Mouse (Mus musculus): ENCODE measurements around the gene Ano5.

Ano5 gene

GRCm38 (mm10) chr7:51510671-51511651 is at the start of gene Ano5:
Gene Ano5 (plus strand): TSS chr7:51511029.
- no peak for DNase-seq (ENCODE audit: low spot score in 2 of 2)

DNA sequence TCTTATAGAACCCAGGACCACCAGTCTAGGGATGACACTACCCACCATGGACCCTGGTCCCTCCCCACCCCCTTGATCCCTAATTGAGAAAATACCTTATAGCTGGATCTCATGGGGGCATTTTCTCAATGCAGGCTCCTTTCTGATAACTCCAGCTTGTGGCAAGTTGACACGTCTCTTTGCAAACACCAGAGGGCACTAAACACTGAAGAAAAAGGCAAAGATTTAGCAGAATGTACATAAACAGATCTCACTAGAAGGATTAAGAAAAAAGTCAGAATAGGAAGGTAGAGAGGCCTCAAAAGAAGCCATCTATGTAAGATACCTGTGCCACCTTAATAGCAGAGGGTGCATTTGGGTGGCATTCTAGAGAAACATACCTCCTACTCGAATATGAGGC is 11.4 kb upstream of the Ano5 start:
- DNase-seq (ENCODE audit: low spot score in 2 of 2): no peak

DNA sequence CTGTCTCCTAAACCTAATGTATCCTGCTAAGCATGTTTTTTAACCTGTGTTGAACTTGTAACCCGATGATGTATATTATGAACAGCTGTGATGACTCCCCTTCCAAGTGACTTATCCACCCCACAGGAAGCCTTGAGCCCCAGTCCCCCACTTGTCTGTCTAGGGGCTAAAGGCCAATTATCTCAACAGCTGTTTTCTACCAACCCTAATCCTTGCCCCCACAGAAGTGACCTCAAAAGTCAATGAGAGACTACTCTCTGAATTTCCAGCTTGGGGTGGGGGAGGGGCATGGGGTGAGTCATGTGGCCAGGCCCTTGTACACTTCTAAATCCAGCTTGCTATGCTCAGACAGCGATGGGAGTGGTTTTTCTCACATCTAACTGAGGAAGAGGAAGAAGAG is 6.9 kb upstream of the Ano5 start:
- DNase-seq (ENCODE audit: low spot score in 2 of 2): no peak

GRCm38 (mm10) chr7:51510147-51510546 is 682 bp upstream of the Ano5 start:
- no peak for DNase-seq (ENCODE audit: low spot score in 2 of 2)

DNA sequence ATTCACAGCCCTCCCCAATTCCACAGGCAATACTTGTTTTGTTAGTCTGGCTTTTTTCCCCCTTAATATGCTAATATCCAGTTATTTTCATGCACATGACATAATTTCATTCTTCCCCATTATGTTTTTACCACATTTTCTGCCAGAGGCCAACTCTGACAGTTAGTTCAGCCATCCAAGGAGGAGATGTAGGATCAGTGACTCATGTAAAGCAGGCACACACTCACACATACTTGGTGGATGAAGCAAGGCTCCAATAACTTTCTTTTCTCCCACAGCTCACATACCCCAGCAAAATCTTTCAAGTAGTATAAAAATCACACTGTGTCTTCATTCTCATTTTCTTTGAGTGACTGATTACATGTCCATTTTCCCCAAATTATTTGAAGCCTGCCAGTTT is 28.5 kb downstream of the Ano5 start:
- no peak for DNase-seq (ENCODE audit: low spot score in 2 of 2)

- DNase-seq (ENCODE audit: low spot score in 2 of 2): no peak
Measured at GRCm38 (mm10) chr7:51540736-51541135, 29.9 kb downstream of the Ano5 start.

GRCm38 (mm10) chr7:51600021-51600420 is 89.2 kb downstream of the Ano5 start:
- DNase-seq (ENCODE audit: low spot score in 2 of 2): no peak

- DNase-seq (ENCODE audit: low spot score in 2 of 2): no peak
Measured at GRCm38 (mm10) chr7:51603741-51604140, 92.9 kb downstream of the Ano5 start.

- no peak for DNase-seq (ENCODE audit: low spot score in 2 of 2)
Measured at GRCm38 (mm10) chr7:51614404-51614803, 103.6 kb downstream of the Ano5 start.

DNA sequence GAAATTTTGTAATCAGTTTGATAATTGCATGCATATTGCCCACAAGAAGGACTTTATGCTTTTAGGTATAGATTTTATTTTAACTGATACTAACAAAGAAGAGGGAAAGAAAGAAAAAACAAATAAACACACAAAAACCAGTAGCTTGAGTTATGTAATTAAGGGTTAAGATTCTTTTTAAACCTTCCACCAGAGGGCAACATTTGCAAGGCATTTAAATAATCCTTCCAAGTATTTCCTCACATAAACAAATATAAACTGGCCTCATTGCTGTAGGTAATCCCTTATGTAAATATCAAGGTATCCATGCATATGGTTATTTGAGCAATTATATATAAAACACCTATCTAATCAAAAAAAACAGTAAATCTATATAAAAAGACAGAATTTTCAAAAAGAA is 107.1 kb downstream of the Ano5 start:
- DNase-seq (ENCODE audit: low spot score in 2 of 2): no peak

- no peak for DNase-seq (ENCODE audit: low spot score in 2 of 2)
Measured at GRCm38 (mm10) chr7:51618412-51618811, 107.6 kb downstream of the Ano5 start.

GRCm38 (mm10) chr7:51619977-51620376 is 109.1 kb downstream of the Ano5 start:
- DNase-seq (ENCODE audit: low spot score in 2 of 2): no peak

GRCm38 (mm10) chr7:51621694-51622145 is 110.9 kb downstream of the Ano5 start, which contains the start of gene Slc17a6:
Gene Slc17a6 (plus strand): TSS chr7:51622006.
- DNase-seq (ENCODE audit: low spot score in 2 of 2): no peak

DNA sequence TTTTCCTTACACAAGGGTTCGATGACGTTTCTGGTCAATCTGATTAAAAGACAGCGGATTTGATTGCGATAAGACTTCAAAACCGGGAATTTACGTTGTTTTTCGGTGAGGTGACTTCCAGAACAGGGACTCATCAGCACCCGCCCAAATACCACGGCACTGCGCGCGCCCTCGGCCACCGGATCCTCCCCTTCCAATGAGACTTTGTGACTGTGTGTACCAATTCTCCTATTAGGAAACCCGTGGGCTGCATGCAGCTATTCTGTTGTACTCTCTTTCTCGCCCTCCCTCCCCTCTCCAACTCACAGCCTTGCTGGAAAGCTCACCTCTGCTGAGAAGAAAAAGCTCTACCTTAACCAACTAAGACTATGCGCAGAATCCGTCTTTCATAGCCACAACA is 111.4 kb downstream of the Ano5 start:
- DNase-seq (ENCODE audit: low spot score in 2 of 2): no peak

DNA sequence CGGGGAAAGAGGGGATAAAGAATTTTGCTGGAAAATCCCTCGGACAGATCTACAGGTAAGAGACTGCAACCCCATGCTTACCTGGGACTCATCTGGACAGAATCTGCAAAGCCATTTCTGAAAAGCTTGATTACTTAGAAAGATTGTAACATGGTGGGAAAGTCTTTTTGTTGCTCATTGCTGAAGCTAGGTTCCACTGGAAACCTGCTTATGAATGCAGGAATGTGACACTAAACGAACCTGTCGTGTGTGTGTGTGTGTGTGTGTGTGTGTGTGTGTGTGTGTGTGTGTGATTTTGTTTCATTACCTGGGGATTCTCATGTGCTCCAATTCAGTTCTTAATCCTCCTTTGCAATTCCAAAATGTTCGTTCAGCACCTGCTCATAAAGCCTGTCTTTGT is 111.8 kb downstream of the Ano5 start:
- no peak for DNase-seq (ENCODE audit: low spot score in 2 of 2)

DNA sequence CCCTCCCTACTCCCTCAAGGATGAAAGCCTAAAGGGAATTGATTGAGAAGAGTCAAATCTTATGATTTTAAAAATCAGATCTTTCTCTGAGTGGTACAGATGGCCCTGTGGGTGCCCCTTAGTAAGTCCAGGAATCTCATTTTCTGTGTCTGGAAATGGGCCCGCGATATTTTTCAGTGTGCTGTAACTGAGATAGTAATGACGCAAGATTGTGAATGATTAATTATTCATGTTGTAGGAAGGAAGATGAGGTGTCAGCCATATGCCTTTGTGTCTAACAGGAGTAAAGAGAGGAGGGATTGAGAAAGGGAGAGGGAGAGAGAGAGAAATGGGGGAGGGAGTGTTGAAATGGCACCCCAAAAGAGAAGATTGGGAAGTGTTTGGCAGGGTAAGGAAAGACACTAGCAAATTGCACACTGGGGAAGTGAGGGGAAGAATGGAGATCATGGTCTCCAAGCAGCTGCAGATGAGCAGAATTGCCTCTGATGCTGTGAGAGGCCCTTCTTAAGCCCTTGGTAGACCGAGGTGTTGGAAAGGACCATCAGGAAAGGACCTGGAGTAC is 113.6 kb downstream of the Ano5 start:
- no peak for DNase-seq (ENCODE audit: low spot score in 2 of 2)

- DNase-seq (ENCODE audit: low spot score in 2 of 2): no peak
Measured at GRCm38 (mm10) chr7:51625161-51625560, 114.3 kb downstream of the Ano5 start.

- DNase-seq (ENCODE audit: low spot score in 2 of 2): no peak
Measured at GRCm38 (mm10) chr7:51625591-51626255, 114.9 kb downstream of the Ano5 start.

GRCm38 (mm10) chr7:51626451-51627000 is 115.7 kb downstream of the Ano5 start:
- no peak for DNase-seq (ENCODE audit: low spot score in 2 of 2)

DNA sequence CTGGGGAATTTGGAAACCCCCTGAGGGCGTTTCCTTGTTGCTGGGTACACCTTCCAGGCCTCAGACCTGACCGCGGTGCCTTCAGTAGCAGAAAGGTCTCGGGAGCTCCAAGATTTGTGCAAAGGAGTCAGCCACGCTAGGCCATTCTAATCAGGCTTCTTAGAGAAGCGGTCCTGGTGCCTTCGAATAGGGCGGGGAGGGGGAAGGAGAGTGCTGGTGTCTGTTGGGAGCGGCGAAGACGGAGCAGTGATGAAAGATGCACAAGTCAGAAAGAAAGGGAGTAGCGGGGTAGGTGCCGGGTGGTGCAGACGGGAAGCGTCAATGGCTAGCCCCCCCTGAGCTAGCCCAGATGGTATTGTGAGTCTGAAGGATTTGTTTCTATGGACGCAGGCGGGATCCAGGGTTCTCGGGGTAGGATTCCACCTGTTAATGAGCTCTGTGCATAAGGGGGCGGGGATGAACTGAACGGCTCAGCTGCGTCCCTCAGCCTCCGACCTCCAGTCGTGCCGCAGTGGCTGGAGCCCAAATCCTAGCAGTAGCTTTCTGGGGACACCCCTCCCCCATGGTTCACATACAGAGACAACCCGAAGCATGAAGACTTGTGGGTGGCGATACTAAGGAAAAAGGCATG is 116.3 kb downstream of the Ano5 start:
- DNase-seq (ENCODE audit: low spot score in 2 of 2): no peak

DNA sequence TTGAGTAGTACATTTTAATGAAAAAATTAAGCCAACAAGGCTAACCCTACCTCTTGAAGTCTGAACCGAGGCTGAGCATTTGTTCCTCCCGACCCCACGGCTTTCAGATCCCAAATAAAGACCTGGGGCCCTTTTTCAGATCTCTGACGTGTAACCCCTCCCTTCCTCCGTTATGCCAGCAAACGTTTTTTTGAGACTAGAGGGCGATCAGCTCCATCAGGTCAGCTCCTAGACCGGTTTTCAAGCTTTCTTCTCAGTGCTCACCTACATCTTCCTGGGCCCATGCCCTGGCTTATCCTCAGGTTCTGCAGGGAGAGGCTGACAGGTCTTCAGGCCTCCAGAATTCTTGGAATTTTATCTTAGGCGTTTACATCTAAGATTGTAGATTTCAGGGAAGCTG is 116.8 kb downstream of the Ano5 start:
- no peak for DNase-seq (ENCODE audit: low spot score in 2 of 2)

DNA sequence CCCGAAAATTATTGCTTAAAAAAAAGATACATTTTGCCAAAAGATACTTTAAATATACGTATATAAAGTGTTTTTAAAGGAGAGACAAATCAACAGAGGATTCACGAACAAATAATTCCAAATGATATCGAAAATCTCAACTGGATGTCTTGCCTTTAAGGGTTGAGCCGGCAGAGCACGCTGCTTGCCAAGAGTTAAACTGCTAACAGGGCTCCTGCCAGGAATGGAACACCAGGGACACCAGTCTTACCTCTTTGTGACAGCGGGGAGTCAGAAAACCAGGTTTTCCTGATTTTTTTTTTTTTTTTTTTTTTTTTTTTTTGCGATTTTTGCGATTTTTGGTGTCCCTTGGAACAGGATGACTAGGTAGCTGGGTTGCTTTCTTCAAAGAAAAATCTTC is 117.5 kb downstream of the Ano5 start:
- DNase-seq (ENCODE audit: low spot score in 2 of 2): no peak
